ENCODE assay signal across 19 mouse cellular contexts in genomic region chr9:62940966-62941365, GRCm38 (mm10).
"Had no signal": no experiment of that assay in that cellular context is flagged by ENCODE, and none has a peak within 500 bp of the region (broad histone marks: within the 10 kb centered on the region; RNA-seq: fewer than 3 reads in every experiment).

No protein-coding gene starts in this region.

- H3K9me3 ChIP-seq: midbrain, embryonic 10.5 days; midbrain, embryonic 12.5 days; neural tube, embryonic 13.5 days; neural tube, embryonic 15.5 days had no signal

- H3K27me3 ChIP-seq: midbrain, embryonic 12.5 days; neural tube, embryonic 13.5 days; neural tube, embryonic 15.5 days had no signal

- H3K4me3 ChIP-seq: midbrain, embryonic 10.5 days; midbrain, embryonic 12.5 days; myocyte; neural tube, embryonic 13.5 days; neural tube, embryonic 15.5 days had no signal

- H3K36me3 ChIP-seq: neural tube, embryonic 13.5 days; neural tube, embryonic 15.5 days had no signal

- DNase-seq: lung, adult 18-20 months; lung, embryonic 14.5 days; lung, postnatal 10 days; lung, postnatal 4 days; midbrain, embryonic 14.5 days; retina, postnatal 1 day; right cerebral cortex, adult 18-20 months; right cerebral cortex, postnatal 25 days; right cerebral cortex, postnatal 4 days; spleen, adult 18-20 months; thymus, adult 18-20 months; thymus, postnatal 14 days; thymus, postnatal 36 days had no signal

- ATAC-seq: midbrain, embryonic 16.5 days had no signal

- H3K4me1 ChIP-seq: midbrain, embryonic 12.5 days; neural tube, embryonic 13.5 days had no signal
